Mouse (Mus musculus) myocyte (in vitro differentiated cells): ENCODE results near the gene Arid5b. TPM values are rescaled to one million over a fixed set of nuclear protein-coding genes. Genes with fewer than 3 reads are reported as not detected.

Experiments used
- H3K27me3 ChIP-seq: one replicate; pipeline ENCODE4 v1.6.1; 2011; ENCODE audit not compliant: control insufficient read depth, insufficient read depth, insufficient read length
- H3K36me3 ChIP-seq: one replicate; pipeline ENCODE4 v1.6.1; 2011; ENCODE audit not compliant: control insufficient read depth, insufficient read depth
- H3K4me2 ChIP-seq: one replicate; pipeline ENCODE4 v1.6.1; 2011; ENCODE audit warnings: low read depth, control low read depth
- H3K4me3 ChIP-seq: one replicate; pipeline ENCODE4 v1.5.1; 2011; ENCODE audit warnings: mild to moderate bottlenecking, control low read depth, moderate library complexity
- H3K79me2 ChIP-seq: one replicate; pipeline ENCODE4 v1.6.1; 2011; ENCODE audit not compliant: control insufficient read depth, insufficient read depth
- H3ac ChIP-seq: one replicate; pipeline ENCODE4 v1.6.1; 2011; ENCODE audit not compliant: control insufficient read depth, insufficient read length
- CEBPB ChIP-seq: IDR thresholded peaks from 2 replicates; pipeline ENCODE4 v1.6.1; 2011; ENCODE audit warnings: mild to moderate bottlenecking, moderate library complexity; ENCODE audit not compliant: poor library complexity, insufficient read depth, severe bottlenecking
- E2F4 ChIP-seq: IDR thresholded peaks from one replicate; pipeline ENCODE4 v1.6.1; 2011; ENCODE audit warnings: mild to moderate bottlenecking, control low read depth, moderate library complexity; ENCODE audit not compliant: insufficient read depth
- MAX ChIP-seq: IDR thresholded peaks from one replicate; pipeline ENCODE4 v1.6.1; 2011; ENCODE audit warnings: low read depth, mild to moderate bottlenecking, control low read depth
- MYOD1 ChIP-seq, 3 experiments: IDR thresholded peaks; one replicate each; pipeline ENCODE4 v1.6.1; 2011; ENCODE audit warnings: control low read depth in 2 of 3, low read depth in 2 of 3, mild to moderate bottlenecking in 2 of 3, moderate library complexity in 1 of 3; ENCODE audit not compliant: insufficient read length in 2 of 3, control insufficient read depth in 1 of 3
- MYOG ChIP-seq, 3 experiments: IDR thresholded peaks; one replicate each; pipeline ENCODE4 v1.6.1; 2011; ENCODE audit warnings: control low read depth in 2 of 3, low read depth in 2 of 3, mild to moderate bottlenecking in 2 of 3; ENCODE audit not compliant: insufficient read length in 2 of 3, control insufficient read depth in 1 of 3, insufficient read depth in 1 of 3
- POLR2A ChIP-seq: IDR thresholded peaks from one replicate; pipeline ENCODE4 v1.6.1; 2011; ENCODE audit warnings: low read depth, mild to moderate bottlenecking, control low read depth, moderate library complexity; ENCODE audit not compliant: insufficient read length
- POLR2AphosphoS2 ChIP-seq: IDR thresholded peaks from one replicate; pipeline ENCODE4 v1.6.1; 2011; ENCODE audit warnings: low read depth, control low read depth; ENCODE audit not compliant: insufficient read length
- REST ChIP-seq: IDR thresholded peaks from one replicate; pipeline ENCODE4 v1.6.1; 2011; ENCODE audit warnings: mild to moderate bottlenecking, control low read depth, moderate library complexity; ENCODE audit not compliant: insufficient read depth, insufficient read length
- SRF ChIP-seq: IDR thresholded peaks from one replicate; pipeline ENCODE4 v1.6.1; 2011; ENCODE audit warnings: low read depth; ENCODE audit not compliant: control insufficient read depth, insufficient read length
- TCF12 ChIP-seq: IDR thresholded peaks from one replicate; pipeline ENCODE4 v1.6.1; 2011; ENCODE audit warnings: mild to moderate bottlenecking, control low read depth; ENCODE audit not compliant: poor library complexity, insufficient read depth, severe bottlenecking
- TCF3 ChIP-seq: IDR thresholded peaks from one replicate; pipeline ENCODE4 v1.6.1; 2011; ENCODE audit warnings: low read depth, control low read depth; ENCODE audit not compliant: insufficient read length
- USF1 ChIP-seq: IDR thresholded peaks from one replicate; pipeline ENCODE4 v1.6.1; 2011; ENCODE audit warnings: low read depth, mild to moderate bottlenecking, control low read depth, moderate library complexity
- polyA plus RNA-seq: library from polyadenylated mRNA; unstranded; fragments of >200 nt; fragmentation: generic; extraction: Trizol; gene quantifications from one replicate; pipeline ENCODE4 v1.2.1, GENCODE M21; 2012; ENCODE audit warnings: missing spikeins

The Arid5b gene
- polyA plus RNA-seq, 1 experiment = 7.7 TPM

DNA sequence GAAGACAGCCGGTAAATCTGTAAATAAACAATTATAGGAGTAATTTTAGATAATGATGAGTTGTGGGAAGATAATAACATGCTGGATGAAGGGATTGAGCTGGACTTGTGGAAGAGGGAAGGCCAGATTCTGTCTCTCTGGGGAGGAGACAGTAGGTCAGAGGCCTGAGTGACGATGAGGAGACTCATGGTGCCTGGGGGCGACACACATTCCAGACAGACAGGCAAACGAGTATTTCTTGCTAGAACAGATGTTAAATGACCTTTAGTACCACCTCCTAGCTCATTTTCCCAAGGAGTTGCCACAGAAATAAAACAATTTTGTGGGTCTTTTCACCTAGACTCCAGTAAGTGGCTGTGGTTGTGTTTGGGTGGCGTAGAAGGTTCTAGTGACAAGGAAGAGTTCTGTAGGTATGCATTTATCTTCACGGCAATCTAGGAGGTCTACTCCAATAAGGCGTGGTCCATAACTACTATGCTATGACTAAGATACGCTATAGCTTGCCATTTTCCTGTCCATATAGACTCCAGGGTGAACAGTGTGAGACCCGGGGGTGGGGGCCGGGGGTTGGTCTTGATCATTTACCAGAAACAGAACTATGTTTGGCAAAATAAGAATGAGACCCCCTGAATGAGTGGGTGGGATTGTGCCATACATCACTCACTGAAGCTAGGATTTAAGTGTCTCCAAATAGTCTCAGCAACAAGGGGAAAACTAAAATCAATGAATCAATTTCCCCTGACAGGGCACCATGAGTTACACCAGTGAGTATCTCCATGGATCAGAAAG, 100.6 kb downstream of the Arid5b start:
- no peak overlapping the region for H3K4me2 ChIP-seq
- H3K27me3 ChIP-seq = no peaks in the 10 kb centered on the region
- H3ac ChIP-seq = no peak overlapping the region
- peaks cover 52% of the 10 kb centered on the region for H3K79me2 ChIP-seq
- H3K4me3 ChIP-seq = no peak overlapping the region
- peaks cover 13% of the 10 kb centered on the region for H3K36me3 ChIP-seq
- TF ChIP-seq CEBPB = no peak
- TF ChIP-seq POLR2AphosphoS2 = no peak
- TF ChIP-seq REST = no peak
- no peak for TF ChIP-seq MYOG (IDR thresholded peaks at IDR 0.05; ENCODE audit: control insufficient read depth in 1 of 3, insufficient read depth in 1 of 3, insufficient read length in 2 of 3, low read depth in 2 of 3)
- no peak for TF ChIP-seq USF1

DNA sequence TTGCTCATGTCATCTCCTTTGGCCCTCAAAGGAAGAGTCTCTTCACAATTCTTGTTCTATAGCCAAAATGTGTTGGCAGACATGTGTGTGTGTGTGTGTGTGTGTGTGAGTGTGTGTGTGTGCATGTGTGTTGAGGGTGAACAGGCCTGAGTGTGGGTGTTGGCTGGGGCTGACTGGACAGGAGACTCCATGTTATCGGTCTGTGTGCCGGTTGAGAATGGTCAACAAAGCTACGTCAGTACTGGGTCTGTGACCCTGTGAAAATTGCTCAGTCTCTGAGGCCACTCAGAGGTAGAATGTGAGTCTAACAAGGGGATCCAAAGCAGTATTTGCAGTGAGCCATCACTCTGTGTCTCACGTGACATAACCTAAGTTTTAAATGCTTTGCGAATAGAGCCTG, 102.7 kb downstream of the Arid5b start:
- no peak overlapping the region for H3K4me2 ChIP-seq
- no peak overlapping the region for H3K4me3 ChIP-seq
- H3K79me2 ChIP-seq = peaks cover 38% of the 10 kb centered on the region
- no peak overlapping the region for H3ac ChIP-seq
- peaks cover 13% of the 10 kb centered on the region for H3K36me3 ChIP-seq
- no peak for TF ChIP-seq REST
- TF ChIP-seq MYOD1 (IDR thresholded peaks at IDR 0.05; ENCODE audit: control insufficient read depth in 1 of 3, insufficient read length in 2 of 3, low read depth in 2 of 3) = no peak
- TF ChIP-seq TCF12 = no peak
- TF ChIP-seq TCF3 = no peak
- no peak for TF ChIP-seq E2F4
- TF ChIP-seq MYOG (IDR thresholded peaks at IDR 0.05; ENCODE audit: control insufficient read depth in 1 of 3, insufficient read depth in 1 of 3, insufficient read length in 2 of 3, low read depth in 2 of 3) = no peak
- no peak for TF ChIP-seq USF1
- TF ChIP-seq CEBPB = no peak
- no peak for TF ChIP-seq POLR2AphosphoS2
- TF ChIP-seq POLR2A = no peak
- no peak for TF ChIP-seq SRF
- no peaks in the 10 kb centered on the region for H3K27me3 ChIP-seq

DNA sequence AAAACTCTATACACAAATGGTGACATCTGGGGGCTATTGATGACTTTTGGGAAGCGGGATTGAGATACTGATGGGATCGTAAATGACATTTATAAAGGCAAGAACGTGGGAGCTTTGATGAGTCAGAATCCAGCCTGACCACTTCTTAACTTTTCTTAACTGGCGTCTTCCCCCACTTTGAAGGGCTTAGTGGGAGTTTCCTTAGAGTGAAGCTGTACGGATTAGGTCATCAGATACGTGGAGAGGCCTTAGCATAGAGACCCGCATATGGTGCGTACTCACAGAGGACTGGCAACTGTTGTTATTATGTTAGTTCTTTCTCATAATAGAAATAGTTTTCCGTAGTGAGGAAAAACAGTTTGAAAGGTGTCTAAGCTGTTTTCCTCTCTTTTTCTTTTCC, 104.9 kb downstream of the Arid5b start:
- no peaks in the 10 kb centered on the region for H3K27me3 ChIP-seq
- no peak overlapping the region for H3K4me2 ChIP-seq
- peaks cover 26% of the 10 kb centered on the region for H3K79me2 ChIP-seq
- TF ChIP-seq POLR2A (no peak), CEBPB (no peak), POLR2AphosphoS2 (no peak), MYOG (IDR thresholded peaks at IDR 0.05; ENCODE audit: control insufficient read depth in 1 of 3, insufficient read depth in 1 of 3, insufficient read length in 2 of 3, low read depth in 2 of 3) (no peak), TCF3 (no peak), REST (no peak), E2F4 (no peak), SRF (no peak), TCF12 (no peak), MYOD1 (IDR thresholded peaks at IDR 0.05; ENCODE audit: control insufficient read depth in 1 of 3, insufficient read length in 2 of 3, low read depth in 2 of 3) (no peak), USF1 (no peak), MAX (no peak)
- H3K4me3 ChIP-seq = no peak overlapping the region
- H3ac ChIP-seq = no peak overlapping the region
- H3K36me3 ChIP-seq = peaks cover 8% of the 10 kb centered on the region

DNA sequence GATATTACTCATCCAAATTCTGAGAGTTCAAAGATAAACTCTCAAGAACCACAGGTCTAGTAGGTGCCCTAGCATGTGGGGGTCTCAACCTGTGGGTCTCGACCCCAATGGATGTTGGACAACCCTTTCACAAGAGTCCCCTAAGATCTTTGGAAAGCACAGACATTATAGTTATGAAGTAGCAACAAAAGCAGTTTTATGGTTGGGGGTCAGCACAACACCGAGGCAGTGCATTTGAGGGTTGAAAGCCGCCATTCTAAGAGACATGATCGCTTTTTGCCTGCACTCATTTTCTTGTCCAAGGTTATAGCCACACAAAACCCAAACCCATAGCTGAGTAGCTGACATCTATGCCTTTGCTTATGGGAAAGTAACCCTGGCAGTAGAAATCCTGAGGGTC, 105.6 kb downstream of the Arid5b start:
- H3ac ChIP-seq = no peak overlapping the region

DNA sequence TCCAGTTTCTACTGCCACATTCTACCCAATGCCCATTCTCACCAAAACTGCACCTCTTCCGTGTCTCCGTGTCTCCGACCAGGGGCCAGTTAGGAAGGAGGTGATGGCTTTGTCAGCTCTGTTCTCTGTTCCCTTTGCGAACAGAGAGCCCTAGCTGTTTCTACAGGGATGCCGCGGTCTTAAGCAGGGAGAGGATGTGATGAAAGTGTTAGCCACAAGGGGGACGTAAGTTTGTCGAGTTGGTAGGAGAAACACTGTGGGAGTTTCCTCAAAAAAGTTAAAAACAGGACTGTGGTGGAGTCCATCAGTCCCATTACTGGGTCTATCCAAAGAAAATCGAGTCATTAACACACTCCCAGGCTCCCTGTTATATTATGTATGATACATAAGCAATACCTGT, 106.6 kb downstream of the Arid5b start:
- TF ChIP-seq MYOD1 (IDR thresholded peaks at IDR 0.05; ENCODE audit: control insufficient read depth in 1 of 3, insufficient read length in 2 of 3, low read depth in 2 of 3) (no peak), POLR2A (no peak), TCF12 (no peak), E2F4 (no peak), SRF (no peak), POLR2AphosphoS2 (no peak), CEBPB (no peak), USF1 (no peak)
- Histone ChIP-seq H3K4me3 (no peak overlapping the region), H3K36me3 (peaks cover 8% of the 10 kb centered on the region)

More for the DNA sequence above, 105.6 kb downstream of the Arid5b start:
- Histone ChIP-seq H3K79me2 (peaks cover 31% of the 10 kb centered on the region), H3K36me3 (peaks cover 8% of the 10 kb centered on the region), H3K4me3 (no peak overlapping the region), H3K27me3 (no peaks in the 10 kb centered on the region), H3K4me2 (no peak overlapping the region)
- no peak for TF ChIP-seq TCF3
- no peak for TF ChIP-seq REST
- no peak for TF ChIP-seq POLR2A
- no peak for TF ChIP-seq TCF12
- TF ChIP-seq MAX = no peak
- no peak for TF ChIP-seq MYOG (IDR thresholded peaks at IDR 0.05; ENCODE audit: control insufficient read depth in 1 of 3, insufficient read depth in 1 of 3, insufficient read length in 2 of 3, low read depth in 2 of 3)

More for the DNA sequence above, 106.6 kb downstream of the Arid5b start:
- Histone ChIP-seq H3K27me3 (no peaks in the 10 kb centered on the region), H3K4me2 (no peak overlapping the region), H3K79me2 (peaks cover 38% of the 10 kb centered on the region), H3ac (no peak overlapping the region)
